Mouse (Mus musculus): ENCODE data around the gene Caap1.

Gene Caap1

DNA sequence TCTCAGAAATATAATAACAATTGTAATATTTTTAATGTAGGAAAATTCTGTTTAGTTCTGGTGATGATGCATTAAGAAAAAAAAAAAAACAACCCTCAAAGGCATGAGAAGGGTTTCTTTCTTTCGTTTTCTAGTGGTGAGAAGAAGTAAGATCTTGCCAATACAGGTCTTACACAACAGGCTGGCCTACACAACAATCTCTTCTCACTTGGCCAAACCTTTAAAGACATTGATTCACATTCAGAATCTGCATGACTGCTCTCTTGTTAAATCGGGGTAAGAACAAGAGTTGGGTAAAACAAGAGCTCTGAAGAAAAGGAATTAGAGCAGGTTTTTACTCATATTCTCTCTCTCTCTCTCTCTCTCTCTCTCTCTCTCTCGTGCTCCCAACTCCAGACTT is 41.2 kb downstream of the Caap1 start:
- no peak for DNase-seq (ENCODE audit: low spot score in 2 of 2)

DNA sequence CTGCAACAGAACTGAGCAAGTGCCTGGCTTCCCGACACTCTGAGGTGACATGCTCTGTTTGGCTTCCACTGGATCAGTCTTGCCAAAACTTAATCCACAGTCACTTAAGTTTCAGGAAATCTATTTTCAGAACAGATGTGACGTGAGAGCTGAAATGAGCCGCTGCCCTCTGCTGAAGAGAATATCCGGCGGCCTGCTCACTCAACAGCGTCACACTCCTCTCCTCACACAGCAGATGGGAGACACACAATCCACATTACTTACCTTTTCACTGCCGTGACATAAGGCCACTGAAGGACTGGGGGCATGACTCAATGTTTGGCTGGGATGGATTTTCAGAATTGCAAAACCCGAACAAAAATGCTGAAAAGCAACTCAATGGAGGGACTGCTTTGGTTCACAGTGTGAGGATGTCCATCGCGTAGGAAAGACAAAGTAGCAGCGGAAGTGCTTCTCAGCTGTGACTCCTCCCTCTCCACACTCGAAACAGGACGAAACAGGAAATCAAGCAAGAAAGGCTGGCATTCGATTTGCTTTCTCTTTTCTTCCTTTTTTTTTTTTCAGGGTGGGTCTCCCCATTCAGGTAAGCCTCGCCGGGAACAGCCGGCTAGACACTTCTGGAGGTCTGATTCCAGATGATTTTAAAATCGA is 79.7 kb downstream of the Caap1 start:
- DNase-seq (ENCODE audit: low spot score in 2 of 2), result no peak

DNA sequence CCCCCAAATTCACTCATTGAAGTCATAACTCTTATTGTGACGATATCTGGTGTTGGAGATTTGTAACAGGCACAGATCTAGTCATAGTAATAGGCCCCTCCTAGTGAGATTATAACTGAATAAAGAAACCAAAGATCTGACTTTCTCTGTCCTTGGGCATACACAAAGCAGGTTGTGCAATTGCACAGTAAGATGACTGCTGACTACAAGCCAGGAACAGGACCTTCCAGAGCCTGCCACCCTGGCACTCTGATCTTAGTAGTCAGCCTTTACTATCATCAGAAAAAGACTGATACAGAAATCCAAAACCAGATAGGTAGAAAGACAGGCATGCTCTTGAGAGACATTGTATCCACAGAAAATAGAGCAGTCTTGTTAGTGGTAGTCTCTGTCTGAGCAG is 83.3 kb downstream of the Caap1 start:
- DNase-seq (ENCODE audit: low spot score in 2 of 2), result no peak

DNA sequence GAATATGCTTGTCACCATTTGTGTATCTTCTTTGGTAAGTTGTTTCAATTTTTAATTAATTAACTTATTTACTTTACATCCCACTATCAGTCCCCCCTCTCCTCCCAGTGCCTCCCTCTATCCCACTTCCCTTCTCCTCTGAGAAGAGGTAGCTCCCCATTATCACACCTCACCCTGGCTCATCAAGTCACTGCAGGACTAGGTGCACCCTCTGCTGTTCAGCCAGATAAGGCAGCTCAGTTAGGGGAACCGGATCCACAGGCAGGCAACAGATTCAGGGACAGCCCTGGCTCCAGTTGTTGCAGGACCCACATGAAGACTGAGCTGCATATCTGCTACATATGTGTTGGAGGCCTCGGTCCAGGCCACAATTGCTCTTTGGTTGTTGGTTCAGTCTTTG is 97.2 kb downstream of the Caap1 start:
- no peak for DNase-seq (ENCODE audit: low spot score in 2 of 2)

DNA sequence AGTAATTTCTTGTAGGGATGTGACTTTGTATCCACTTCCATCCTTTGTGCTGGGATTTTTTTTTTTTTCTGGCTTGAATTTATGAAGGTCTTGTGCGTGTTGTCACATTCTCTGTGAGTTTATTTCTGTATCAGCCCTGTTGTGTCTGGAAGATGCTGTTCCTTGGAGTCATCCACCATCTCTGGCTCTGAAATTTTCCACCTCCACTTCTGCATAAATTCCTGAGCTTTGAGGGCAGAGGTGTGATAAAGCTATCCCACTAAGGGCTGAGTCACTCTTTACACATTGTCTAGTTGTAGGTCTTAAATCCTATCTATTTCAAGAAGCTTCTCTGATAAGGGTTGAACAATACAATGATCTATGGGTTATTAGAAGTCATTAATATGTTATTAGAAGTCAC is 101.7 kb downstream of the Caap1 start:
- no peak for DNase-seq (ENCODE audit: low spot score in 2 of 2)
